Mouse (Mus musculus): Measurements from ENCODE around the gene Dusp1.

GRCm38 (mm10) chr17:26514581-26515030 lies 47.3 kb downstream of the Dusp1 start:
- TF ChIP-seq POLR2A (IDR thresholded peaks at IDR 0.05; ENCODE audit: insufficient read length, low read depth) = no peak
- TF ChIP-seq POLR2AphosphoS2 (IDR thresholded peaks at IDR 0.05; ENCODE audit: insufficient read length, low read depth) = no peak

All from myocyte (in vitro differentiated cells).